Mouse (Mus musculus) monocyte, adult 5-6 weeks (primary cell): Measurements from ENCODE around the gene Adcy4. TPM values are rescaled to one million over a fixed set of nuclear protein-coding genes. Genes with fewer than 3 reads are reported as not detected.

Source experiments
- ATAC-seq: fragments of 153-309, 156-312 bp; replicated peaks from 2 replicates; pipeline ENCODE4 v1.8.0; 2017; ENCODE audit warnings: mild to moderate bottlenecking; ENCODE audit not compliant: low TSS enrichment, insufficient number of reproducible peaks, severe bottlenecking, poor library complexity, low FRiP score
- total RNA-seq: library from RNA; stranded (forward); fragments of 200-1000, 200-491, 200-594 nt; gene quantifications from 3 replicates; pipeline ENCODE4 v1.2.3, GENCODE M21; 2017

The Adcy4 gene
- 2.2 to 4.2 TPM (median 2.5 TPM) in 3 replicates for total RNA-seq

- no peak for ATAC-seq
Measured at GRCm38 (mm10) chr14:55783958-55784235, at the start of gene Adcy4. Adcy4 (minus strand) TSS chr14:55784095.

DNA sequence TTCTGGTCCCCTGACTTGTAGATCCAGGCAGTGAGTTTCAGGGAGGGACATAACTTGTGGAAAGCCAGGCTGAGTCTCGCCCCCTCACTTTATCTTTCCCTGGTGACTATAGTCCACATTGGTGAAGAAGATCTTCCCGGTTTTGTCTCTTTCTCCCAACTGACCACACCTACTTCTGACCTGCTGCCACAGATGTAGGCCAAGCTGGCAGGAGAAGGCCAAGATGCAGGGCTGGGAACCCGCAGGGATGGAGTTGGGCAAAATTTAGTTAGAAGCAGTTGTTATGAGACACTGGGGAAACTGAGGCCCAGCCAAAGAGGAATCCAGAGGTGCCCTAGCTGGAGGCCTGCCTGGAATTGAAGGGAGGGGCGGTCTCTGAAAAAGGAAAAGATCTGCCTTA is 49.2 kb upstream of the Adcy4 start:
- ATAC-seq: no peak

DNA sequence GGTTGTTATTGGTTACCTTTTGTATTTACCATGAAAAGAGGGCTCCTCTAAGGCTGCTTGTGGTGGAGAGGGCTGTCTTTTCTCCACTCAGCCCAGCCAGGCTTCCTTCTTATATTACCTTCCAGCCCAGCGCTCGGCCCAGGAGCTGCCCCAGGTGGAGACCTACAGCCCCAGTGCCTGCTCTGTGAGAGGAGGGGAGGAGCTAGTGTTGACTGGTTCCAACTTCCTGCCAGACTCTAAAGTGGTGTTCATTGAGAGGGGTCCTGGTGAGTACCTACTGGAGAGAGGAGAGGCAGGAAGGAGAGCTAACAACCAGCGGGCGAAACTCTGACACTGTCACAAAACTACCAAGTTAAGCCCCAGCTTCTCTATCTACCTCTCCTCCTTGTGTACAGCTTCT is 46.4 kb upstream of the Adcy4 start:
- no peak for ATAC-seq

- no peak for ATAC-seq
Measured at GRCm38 (mm10) chr14:55829854-55830253, 46.0 kb upstream of the Adcy4 start.

GRCm38 (mm10) chr14:55828716-55829263 is 44.9 kb upstream of the Adcy4 start:
- no peak for ATAC-seq

GRCm38 (mm10) chr14:55826551-55827340 is 42.9 kb upstream of the Adcy4 start:
- no peak for ATAC-seq

- ATAC-seq: no peak
Measured at GRCm38 (mm10) chr14:55826142-55826541, 42.2 kb upstream of the Adcy4 start.

DNA sequence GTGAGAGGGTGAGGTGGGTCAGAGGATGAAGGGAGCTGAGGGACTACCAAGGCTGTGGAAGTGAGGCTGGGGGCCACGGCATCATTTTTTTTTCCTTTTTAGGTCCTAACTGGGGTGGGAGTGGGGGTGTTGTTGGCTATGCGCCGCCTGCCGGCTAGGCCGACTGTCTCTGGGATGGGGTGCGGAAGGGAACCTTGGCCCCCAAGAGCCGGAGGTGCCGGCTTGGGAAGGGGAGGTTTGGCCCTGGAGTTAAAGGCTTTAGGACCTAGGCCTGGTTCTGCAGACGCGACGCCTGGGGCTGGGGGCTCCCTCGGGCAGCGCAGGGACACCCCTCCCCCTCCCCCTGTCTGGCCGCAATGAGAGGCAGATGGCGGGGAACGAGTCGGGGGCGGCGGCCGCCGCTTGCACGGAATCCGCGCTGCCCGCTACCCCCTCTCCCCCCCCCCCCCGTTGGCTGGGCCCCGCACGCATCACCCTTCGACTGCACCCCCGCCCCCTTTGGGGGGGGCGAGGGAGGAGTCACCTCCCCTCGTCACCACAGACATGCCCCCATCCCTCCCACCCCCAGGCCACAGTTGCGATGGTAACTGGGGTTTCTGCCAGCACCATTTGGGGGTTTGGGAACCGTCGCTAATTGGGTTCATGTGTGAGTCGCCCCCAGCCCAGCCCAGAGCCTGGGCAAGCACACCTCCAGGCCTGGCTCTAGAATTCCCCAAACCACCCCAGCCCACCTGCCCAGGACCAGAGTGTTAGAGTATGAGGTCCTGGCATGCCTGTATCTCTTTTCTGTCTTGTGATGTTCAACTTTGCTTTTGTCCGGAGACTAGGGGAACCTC is 41.5 kb upstream of the Adcy4 start:
- no peak for ATAC-seq

- no peak for ATAC-seq
Measured at GRCm38 (mm10) chr14:55824481-55825215, 40.8 kb upstream of the Adcy4 start.

DNA sequence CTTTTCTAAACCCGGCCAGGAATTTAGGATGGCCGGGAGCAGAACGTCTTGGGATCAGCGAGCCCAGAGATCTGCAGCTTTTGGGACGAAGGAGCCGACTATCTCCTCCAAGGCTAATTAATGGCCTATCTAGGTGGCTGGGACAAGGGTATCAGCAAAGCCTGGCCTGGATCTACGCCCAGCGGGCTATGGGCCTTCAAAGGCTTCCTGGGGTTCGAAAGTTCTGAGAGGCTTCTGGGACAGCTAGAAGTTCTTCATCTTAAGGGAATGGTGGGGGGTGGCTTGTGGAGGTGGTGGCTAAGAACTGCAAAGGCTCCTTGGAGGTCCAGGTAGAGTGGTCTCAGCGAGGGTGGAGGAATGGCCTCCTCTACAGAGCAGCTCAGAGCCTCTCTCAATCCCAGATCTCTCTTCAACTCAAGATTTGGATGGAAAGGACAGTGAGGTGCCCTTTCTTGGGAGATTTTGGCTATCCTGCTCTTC is 40.1 kb upstream of the Adcy4 start:
- no peak for ATAC-seq

DNA sequence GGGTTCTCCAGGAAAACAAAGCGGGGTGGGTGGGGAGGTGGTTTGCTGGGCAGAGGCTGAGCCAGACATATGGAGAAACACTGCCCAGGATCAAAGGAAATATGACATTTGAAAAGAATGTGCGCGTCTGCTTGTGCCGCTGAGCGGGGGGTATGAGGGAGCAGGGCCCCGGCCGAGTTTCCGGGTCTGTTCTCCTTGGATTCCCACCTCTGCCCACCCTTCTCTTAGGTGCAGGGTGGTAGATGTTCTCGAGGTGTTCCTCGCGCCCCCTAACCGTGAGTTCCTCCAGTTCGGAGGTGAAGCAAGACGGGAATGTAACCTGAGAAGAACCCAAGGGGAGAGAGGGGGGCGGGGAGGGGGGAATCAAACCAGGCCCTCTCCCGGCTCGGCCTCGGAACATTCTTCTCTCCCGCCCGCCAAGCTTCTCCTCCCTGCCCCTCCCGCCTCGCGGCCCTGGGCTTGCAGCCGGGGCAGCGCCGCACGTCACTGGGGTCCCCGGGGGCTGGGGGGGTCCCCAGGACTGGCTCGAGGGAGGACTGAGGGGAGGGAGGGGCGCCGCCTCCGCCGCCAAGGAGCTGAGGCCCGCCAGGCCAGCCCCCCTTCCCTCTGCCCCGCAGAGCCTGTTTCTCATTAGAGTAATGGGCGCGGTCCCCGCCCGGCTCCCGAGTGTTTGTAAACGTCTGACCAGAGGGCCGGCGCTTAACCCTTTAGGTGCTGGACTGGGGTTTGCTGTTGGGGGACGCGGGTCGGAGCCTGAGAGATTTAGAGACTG is 39.3 kb upstream of the Adcy4 start, which contains the start of gene Nfatc4:
Gene Nfatc4 (plus strand): TSS at position 154 of the 772 bp plus-strand sequence.
- ATAC-seq: no peak

DNA sequence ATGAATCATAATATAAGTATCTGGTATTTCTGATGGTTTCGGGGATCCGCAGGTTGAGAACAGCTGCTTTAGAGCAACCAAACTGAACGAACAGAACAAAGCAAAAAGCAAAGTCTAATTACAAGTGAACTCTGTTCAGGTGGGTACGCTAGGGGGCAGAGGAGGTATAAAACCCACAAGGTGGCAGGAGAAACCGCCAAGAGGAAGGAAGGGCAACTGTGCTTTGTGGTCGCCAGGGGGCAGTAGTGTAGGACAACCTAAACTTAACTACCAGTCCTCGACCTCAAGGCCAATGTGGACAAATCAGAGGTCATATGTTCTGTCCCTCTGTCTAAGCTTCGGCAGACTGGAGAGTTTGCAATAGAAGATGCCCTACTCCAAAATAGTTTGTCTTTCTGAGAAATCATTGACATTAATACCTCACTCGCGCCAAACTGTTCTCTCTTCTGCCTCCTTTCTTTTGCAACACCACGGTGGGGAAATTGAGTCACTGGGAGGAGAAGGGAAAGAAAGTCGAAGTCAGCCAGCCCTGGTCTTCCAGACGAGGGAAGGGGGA is 38.6 kb upstream of the Adcy4 start:
- peak; percentile 94 for ATAC-seq

- no peak for ATAC-seq
Measured at GRCm38 (mm10) chr14:55820576-55820975, 36.7 kb upstream of the Adcy4 start.

DNA sequence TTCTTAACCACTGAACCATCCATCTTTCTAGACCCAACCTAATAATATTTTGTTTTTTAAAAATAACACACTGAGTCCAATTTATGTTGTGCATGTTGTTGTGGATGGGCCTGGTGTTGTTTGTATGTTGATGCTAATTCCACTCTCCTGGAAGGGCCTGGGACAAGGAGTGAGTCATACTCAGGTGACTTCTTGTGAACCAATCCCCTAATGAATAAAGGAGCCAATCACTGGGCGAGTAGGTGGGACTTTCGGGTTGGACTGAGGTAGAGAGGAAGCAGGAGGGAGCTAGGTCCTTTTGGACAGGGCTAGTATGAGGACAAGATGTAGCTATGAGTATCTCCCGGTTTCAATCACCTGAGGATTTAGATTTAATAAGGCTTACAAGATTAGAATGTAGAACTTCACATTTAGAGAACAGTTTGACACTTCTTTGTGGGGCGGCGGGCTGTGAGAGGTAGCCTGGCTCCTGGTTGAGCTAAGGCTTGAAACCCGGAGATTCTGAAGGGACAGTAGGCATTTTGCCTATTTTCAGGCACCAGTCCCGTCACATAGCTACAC is 36.0 kb upstream of the Adcy4 start:
- ATAC-seq: no peak

GRCm38 (mm10) chr14:55815310-55815751 is 31.4 kb upstream of the Adcy4 start:
- ATAC-seq: peak; percentile 90

DNA sequence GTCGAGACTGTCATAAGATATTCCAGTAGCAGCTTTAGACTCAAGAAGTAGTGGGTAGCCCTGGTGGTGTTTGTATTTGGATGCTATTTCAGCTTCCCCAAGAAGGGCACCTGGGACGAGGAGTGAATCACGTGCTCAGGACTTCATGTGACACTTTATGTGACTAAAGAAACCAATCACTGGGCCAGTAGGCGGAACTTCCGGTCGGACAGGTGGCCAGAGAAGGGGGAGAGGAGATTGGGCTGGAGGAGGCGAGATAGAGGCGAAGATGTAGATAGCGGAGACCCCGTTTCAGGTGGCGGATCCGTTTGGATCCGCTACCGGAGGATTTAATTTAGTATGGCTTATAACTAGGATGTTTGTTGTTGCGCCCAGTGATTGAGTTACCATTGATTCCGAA is 31.0 kb upstream of the Adcy4 start:
- ATAC-seq: 0 out of 2 replicates have a peak, but pooled peaks have one; percentile 17

DNA sequence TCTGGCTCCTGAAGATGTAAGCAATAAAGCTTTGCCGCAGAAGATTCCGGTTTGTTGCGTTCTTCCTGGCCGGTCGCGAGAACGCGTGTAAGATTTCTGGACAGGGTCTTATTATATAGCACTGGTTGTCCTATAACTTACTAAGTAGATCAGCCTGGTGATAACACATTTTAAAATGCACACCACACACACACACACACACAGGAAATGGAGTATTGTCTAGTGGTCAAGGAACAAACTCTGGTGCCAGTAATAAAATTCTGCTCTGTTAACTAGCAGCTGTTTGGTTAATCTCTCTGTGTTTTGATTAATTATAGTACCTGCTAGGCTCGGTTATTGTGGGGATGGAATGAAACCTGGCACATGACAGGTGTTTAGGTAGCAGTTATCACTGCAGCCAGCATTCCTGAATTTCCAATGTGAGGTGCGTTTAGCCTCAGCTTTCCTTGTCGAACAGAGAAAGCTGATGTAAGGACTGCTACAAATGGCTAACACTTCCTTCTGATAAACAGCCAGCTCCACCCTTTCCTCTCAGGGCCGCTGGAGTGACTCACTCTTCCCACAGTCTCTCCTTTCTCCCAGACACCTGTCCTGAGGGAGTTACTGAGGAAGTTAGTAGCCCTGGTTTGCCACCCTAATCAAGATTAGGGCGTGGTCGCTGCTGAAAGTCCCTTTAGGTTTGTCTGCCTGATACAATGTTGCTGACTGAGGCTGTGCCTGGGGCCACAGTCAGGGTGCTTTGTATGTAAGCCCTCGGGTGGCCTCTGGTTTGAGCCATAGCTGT is 11.7 kb upstream of the Adcy4 start:
- ATAC-seq: no peak
